Comparison of ENCODE assay signal across 1 mouse cellular context in the genomic region with DNA sequence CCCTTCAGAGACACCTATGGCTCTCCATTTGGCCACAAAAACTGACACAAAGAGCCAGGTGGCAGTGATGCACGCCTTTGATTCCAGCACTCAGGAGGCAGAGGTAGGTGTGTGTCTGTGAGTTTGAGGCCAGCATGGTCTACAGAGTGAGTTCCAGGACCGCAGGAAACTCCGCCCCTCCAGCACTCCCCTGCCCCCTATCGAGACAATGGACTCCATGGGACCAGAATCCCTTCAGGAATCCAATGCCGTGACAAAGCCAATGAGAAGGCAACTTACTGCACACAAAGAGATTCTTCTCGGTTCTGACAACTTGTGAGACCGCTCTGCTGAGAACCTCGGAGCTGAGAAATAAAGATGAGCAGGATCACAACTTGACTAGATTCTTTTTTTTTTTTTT.
A peak's percentile ranks its signal among the peaks of the same experiment; 100 is the strongest.
TF ChIP-seq lines count a peak whose summit lies in the region.

No protein-coding gene starts in this region.

TF ChIP-seq in ES-E14, 5 proteins besides CTCF, POLR2A, EP300 and RAD21:
- TF ChIP-seq CHD2 (IDR thresholded peaks at IDR 0.05; ENCODE audit: low read depth, low read length) (no peak), ZNF384 (IDR thresholded peaks at IDR 0.05; ENCODE audit: low read depth, low read length) (peak; percentile 74), HCFC1 (IDR thresholded peaks at IDR 0.05; ENCODE audit: borderline replicate concordance, insufficient read depth, low read length) (no peak), MAFK (IDR thresholded peaks at IDR 0.05; ENCODE audit: insufficient read depth, low read depth, low read length) (no peak), ZC3H11A (IDR thresholded peaks at IDR 0.05; ENCODE audit: borderline replicate concordance, low read depth, low read length) (no peak)
